Mouse (Mus musculus) adrenal gland (tissue): ENCODE measurements at regions not wholly inside any gene's neighbourhood (a gene's known extent, or its start where the extent isn't known, plus 50 kb on each side); places are given as distances from the start of the nearest gene placed in this dataset.

Experiments
- intact Hi-C: fragments of 180-260 bp; cut with DNase I; formaldehyde crosslinking; loops from one replicate; pipeline ENCODE4 v1.15.1; 2025

DNA sequence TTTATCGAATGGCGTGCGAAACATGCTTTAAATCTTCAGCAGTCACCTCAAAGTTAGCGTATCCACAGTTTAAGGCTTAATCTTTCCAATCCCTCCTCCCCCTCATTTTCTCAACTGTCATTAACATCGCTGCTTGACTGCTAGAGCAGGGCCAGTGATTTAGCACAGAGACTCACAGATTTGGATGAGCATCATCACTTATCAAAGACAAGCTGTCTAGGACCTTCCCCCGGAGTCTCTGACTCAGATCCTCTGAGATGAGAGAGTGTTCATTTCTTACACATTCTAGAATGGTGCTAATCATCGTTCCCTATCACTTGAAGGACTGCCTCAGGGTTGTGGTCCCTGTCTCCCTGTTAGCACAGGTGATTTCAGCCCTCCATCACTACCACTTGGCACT is 112.1 kb upstream of the Tmem132c start:
- intact Hi-C loops: no loop called here

GRCm38 (mm10) chr5:127134441-127134840 is 107.2 kb upstream of the Tmem132c start:
- intact Hi-C loops: no loop called here

DNA sequence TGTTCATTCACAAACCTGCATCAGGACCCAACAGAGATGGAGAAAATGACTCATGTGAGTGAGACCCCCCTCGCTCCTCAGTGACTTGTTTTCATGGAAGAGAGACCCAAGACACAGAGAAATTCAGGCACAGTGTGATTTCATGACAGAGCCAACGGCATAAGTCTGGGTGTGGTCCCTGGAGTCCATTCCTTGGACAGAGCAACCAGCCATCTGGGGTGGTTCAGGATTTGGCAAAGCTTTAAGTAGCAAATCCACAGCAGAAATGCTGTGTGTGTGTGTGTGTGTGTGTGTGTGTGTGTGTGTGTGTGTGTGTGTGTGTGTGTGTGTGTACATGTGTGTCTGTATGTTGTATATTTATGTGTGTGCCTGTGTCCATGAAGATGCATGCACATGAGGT is 101.0 kb upstream of the Tmem132c start:
- intact Hi-C loops: no loop called here

GRCm38 (mm10) chr5:127160292-127160691 is 81.3 kb upstream of the Tmem132c start:
- intact Hi-C loops: loop anchor here (5.0 kb wide), 1 partner anchor 322 kb away; no protein-coding TSS in a partner anchor

DNA sequence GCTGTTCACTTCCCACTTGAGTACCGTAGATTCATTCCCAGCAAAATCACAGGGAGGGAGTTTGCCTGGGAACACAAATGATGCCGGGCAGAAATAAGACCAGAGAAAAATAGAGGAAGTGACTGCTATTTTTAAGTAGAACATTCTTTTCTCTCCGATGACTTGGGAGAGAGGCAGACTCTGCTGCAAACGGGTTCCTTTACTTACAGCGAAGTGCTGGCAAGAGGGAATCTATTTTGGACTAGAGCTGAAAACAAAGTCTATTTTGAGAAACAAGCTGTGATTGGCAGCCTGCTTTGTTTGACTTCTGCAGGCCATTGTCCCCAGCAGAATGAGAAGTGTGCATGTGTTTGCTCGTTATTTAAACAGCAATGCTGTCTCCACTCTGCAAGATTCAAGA is 78.2 kb upstream of the Tmem132c start:
- intact Hi-C loops: loop anchor here (5.0 kb wide), 1 partner anchor 319 kb away; no protein-coding TSS in a partner anchor

DNA sequence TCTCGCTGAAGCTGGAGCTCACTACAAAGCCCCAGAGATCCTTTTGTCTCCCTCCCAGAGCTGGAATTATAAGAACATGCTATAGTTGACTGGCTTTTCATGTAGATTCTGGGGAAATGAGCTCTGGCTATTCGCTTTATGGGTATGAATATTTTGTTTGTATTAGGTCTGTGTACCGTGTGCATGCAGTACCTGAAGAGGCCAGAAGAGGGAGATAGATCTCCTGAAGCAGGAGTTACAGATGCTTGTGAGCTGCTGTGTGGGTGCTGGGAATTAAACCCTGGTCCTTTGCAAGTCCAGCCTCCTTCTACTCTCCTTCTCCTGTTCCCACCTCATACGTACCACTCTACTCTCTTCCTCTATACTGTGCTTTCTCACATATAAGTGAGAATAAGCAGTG is 52.6 kb upstream of the Tmem132c start:
- intact Hi-C loops: no loop called here
